In the genomic region with DNA sequence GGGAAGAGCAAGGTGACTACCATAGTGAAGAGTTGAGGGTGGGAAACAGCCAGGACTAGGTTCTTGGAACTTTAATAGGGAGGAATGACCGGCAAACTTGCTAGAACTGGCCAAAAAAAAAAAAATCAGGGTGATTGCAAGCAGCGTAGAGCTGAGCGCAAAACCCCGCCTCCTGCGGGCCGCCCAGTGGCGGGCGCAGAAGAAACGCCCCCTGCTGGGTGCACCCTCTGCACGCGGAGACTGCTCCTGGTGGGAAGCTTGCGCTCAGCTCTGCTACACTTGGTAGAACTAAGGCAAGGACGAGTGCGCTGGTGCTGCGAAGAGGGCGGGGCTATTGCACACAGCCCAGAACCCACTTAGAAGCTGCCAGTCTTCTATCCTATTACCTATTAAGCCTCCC, we compare ENCODE assay signal across 7 mouse cellular contexts. TPM values are rescaled to one million over a fixed set of nuclear protein-coding genes. Genes with fewer than 3 reads are reported as not detected.
DNase-seq lines count a peak whose midpoint lies in the region; ATAC-seq and TF ChIP-seq lines count a peak whose summit lies in the region.

No protein-coding gene starts in this region.

- H3K36me3 ChIP-seq in hindbrain, embryonic 15.5 days: no peaks in the 10 kb centered on the region
- H3K36me3 ChIP-seq in limb, embryonic 10.5 days: no peaks in the 10 kb centered on the region
- H3K36me3 ChIP-seq in midbrain, embryonic 10.5 days: no peaks in the 10 kb centered on the region

- H3K27ac ChIP-seq in gastrocnemius, adult 2 months: peak overlapping the region; percentile 63
- no peak overlapping the region for H3K27ac ChIP-seq in hindbrain, embryonic 15.5 days (replicated peaks)
- no peak overlapping the region for H3K27ac ChIP-seq in limb, embryonic 10.5 days
- no peak overlapping the region for H3K27ac ChIP-seq in midbrain, embryonic 10.5 days (replicated peaks)

- peaks cover 39% of the 10 kb centered on the region for H3K4me1 ChIP-seq in hindbrain, embryonic 15.5 days (replicated peaks)
- H3K4me1 ChIP-seq in limb, embryonic 10.5 days: peaks cover 61% of the 10 kb centered on the region
- peaks cover 55% of the 10 kb centered on the region for H3K4me1 ChIP-seq in midbrain, embryonic 10.5 days

- intact Hi-C loops in gastrocnemius, adult 2 months (cut with DNase I): no loop called here

- H3K4me3 ChIP-seq in gastrocnemius, adult 2 months: peak overlapping the region; percentile 66
- peak overlapping the region; percentile 23 for H3K4me3 ChIP-seq in hindbrain, embryonic 15.5 days
- H3K4me3 ChIP-seq in limb, embryonic 10.5 days: peak overlapping the region; percentile 38
- peak overlapping the region; percentile 41 for H3K4me3 ChIP-seq in midbrain, embryonic 10.5 days

- peak overlapping the region; percentile 48 for H3K4me2 ChIP-seq in hindbrain, embryonic 15.5 days

- H3K27me3 ChIP-seq in hindbrain, embryonic 15.5 days: peaks cover 82% of the 10 kb centered on the region
- peaks cover 100% of the 10 kb centered on the region for H3K27me3 ChIP-seq in limb, embryonic 10.5 days (ENCODE audit: low read depth, poor library complexity, severe bottlenecking)
- H3K27me3 ChIP-seq in midbrain, embryonic 10.5 days (ENCODE audit: low read depth, poor library complexity, severe bottlenecking): peaks cover 100% of the 10 kb centered on the region

- no peaks in the 10 kb centered on the region for H3K9me3 ChIP-seq in hindbrain, embryonic 15.5 days
- no peaks in the 10 kb centered on the region for H3K9me3 ChIP-seq in limb, embryonic 10.5 days (replicated peaks)
- no peaks in the 10 kb centered on the region for H3K9me3 ChIP-seq in midbrain, embryonic 10.5 days (replicated peaks)

- peak; percentile 81 for DNase-seq in Muller cell, postnatal 12 days (ENCODE audit: inconsistent ontology term)
- DNase-seq in c-Kit-positive CD71-negative TER-119-negative erythroid progenitor cells, embryonic 14.5 days (ENCODE audit: low read depth): peak; percentile 78
- DNase-seq in gastrocnemius, adult 2 months: peak; percentile 88
- peak; percentile 78 for DNase-seq in limb, embryonic 10.5 days (ENCODE audit: low spot score)
- peak; percentile 71 for DNase-seq in midbrain, embryonic 10.5 days (ENCODE audit: low spot score)
- DNase-seq in skeletal muscle tissue, adult 2 months (ENCODE audit: low read depth, low spot score): peak; percentile 80

- H3K9ac ChIP-seq in hindbrain, embryonic 15.5 days: no peak overlapping the region

- 0% methylated on average over 16 of the region's 16 CpGs for WGBS in hindbrain, embryonic 15.5 days
- 0% methylated on average over 16 of the region's 16 CpGs for WGBS in limb, embryonic 10.5 days
- WGBS in midbrain, embryonic 10.5 days: under 1% methylated on average over 16 of the region's 16 CpGs

- peak; percentile 80 for TF ChIP-seq CTCF in gastrocnemius, adult 2 months (IDR thresholded peaks at IDR 0.05)

- ATAC-seq in hindbrain, embryonic 15.5 days (ENCODE audit: low FRiP score, low read depth): peak; percentile 47; the same call in 1 of the 2 replicates

RNA-seq across cellular contexts. Expression of gene Mt1, which starts 4.2 kb away (rescaled TPM):
- total RNA-seq in gastrocnemius, adult 2 months (2021): 100 to 1,000 TPM; 120 to 127 TPM
- polyA plus RNA-seq in hindbrain, embryonic 15.5 days (2015; fragmentation: Nextera tagmentation; extraction: Ambion mirVana): 89.2 and 96.5 TPM in 2 replicates
- 105 and 163 TPM in 2 replicates for polyA plus RNA-seq in limb, embryonic 10.5 days (2016; fragmentation: Nextera tagmentation; extraction: Ambion mirVana)
- 131 and 201 TPM in 2 replicates for polyA plus RNA-seq in midbrain, embryonic 10.5 days (2016; fragmentation: Nextera tagmentation; extraction: Ambion mirVana)

RNA-seq across cellular contexts. Expression of gene Mt2, which starts 10.7 kb away (rescaled TPM):
- 100 to 1,000 TPM; 103 to 148 TPM for total RNA-seq in gastrocnemius, adult 2 months (2021)
- polyA plus RNA-seq in hindbrain, embryonic 15.5 days (2015; fragmentation: Nextera tagmentation; extraction: Ambion mirVana): 21.4 and 24.6 TPM in 2 replicates
- polyA plus RNA-seq in limb, embryonic 10.5 days (2016; fragmentation: Nextera tagmentation; extraction: Ambion mirVana): 30.0 and 45.6 TPM in 2 replicates
- polyA plus RNA-seq in midbrain, embryonic 10.5 days (2016; fragmentation: Nextera tagmentation; extraction: Ambion mirVana): 32.3 and 55.8 TPM in 2 replicates

RNA-seq across cellular contexts. Expression of gene Mt3, which starts 30.7 kb away (rescaled TPM):
- 1 to 10 TPM; 1.6 to 2.7 TPM for total RNA-seq in gastrocnemius, adult 2 months (2021)
- polyA plus RNA-seq in hindbrain, embryonic 15.5 days (2015; fragmentation: Nextera tagmentation; extraction: Ambion mirVana): 211 and 230 TPM in 2 replicates
- 0.30 TPM in 1 of 2 replicates, not detected in the other for polyA plus RNA-seq in limb, embryonic 10.5 days (2016; fragmentation: Nextera tagmentation; extraction: Ambion mirVana)
- polyA plus RNA-seq in midbrain, embryonic 10.5 days (2016; fragmentation: Nextera tagmentation; extraction: Ambion mirVana): 6.8 and 7.5 TPM in 2 replicates

RNA-seq across cellular contexts. Expression of gene Nup93, which starts 31.2 kb away (rescaled TPM):
- total RNA-seq in gastrocnemius, adult 2 months (2021): 10 to 100 TPM in 1 of 2 experiments, 1 to 10 TPM in 1; 8.6 to 12.4 TPM
- 58.1 and 58.9 TPM in 2 replicates for polyA plus RNA-seq in hindbrain, embryonic 15.5 days (2015; fragmentation: Nextera tagmentation; extraction: Ambion mirVana)
- polyA plus RNA-seq in limb, embryonic 10.5 days (2016; fragmentation: Nextera tagmentation; extraction: Ambion mirVana): 139 and 146 TPM in 2 replicates
- polyA plus RNA-seq in midbrain, embryonic 10.5 days (2016; fragmentation: Nextera tagmentation; extraction: Ambion mirVana): 133 and 142 TPM in 2 replicates

RNA-seq across cellular contexts. Expression of gene Mt4, which starts 46.1 kb away (rescaled TPM):
- total RNA-seq in gastrocnemius, adult 2 months (2021): not detected
- polyA plus RNA-seq in hindbrain, embryonic 15.5 days (2015; fragmentation: Nextera tagmentation; extraction: Ambion mirVana): not detected in 2 replicates
- not detected in 2 replicates for polyA plus RNA-seq in limb, embryonic 10.5 days (2016; fragmentation: Nextera tagmentation; extraction: Ambion mirVana)
- not detected in 2 replicates for polyA plus RNA-seq in midbrain, embryonic 10.5 days (2016; fragmentation: Nextera tagmentation; extraction: Ambion mirVana)

Comparison
In these comparisons a context has a peak if more than half of its experiments do, and no peak if none do; other contexts are left out.
1. RNA of gene Mt3, which starts 30.7 kb away (polyA plus RNA-seq): 211 to 230 TPM in hindbrain, embryonic 15.5 days; 6.8 to 7.5 TPM in midbrain, embryonic 10.5 days and 0.30 TPM in limb, embryonic 10.5 days; every median in the first group is over 10 times any median in the second.
2. Peak in every context shown above with its lines, with median percentiles within 50 percentile points of each other: DNase-seq and H3K4me3 ChIP-seq.